Mouse (Mus musculus): ENCODE results near the gene Pdpn. TPM values are rescaled to one million over a fixed set of nuclear protein-coding genes. Genes with fewer than 3 reads are reported as not detected.

The Pdpn gene
- polyA plus RNA-seq, 1 experiment from 2014 or later: 54.8 TPM

DNA sequence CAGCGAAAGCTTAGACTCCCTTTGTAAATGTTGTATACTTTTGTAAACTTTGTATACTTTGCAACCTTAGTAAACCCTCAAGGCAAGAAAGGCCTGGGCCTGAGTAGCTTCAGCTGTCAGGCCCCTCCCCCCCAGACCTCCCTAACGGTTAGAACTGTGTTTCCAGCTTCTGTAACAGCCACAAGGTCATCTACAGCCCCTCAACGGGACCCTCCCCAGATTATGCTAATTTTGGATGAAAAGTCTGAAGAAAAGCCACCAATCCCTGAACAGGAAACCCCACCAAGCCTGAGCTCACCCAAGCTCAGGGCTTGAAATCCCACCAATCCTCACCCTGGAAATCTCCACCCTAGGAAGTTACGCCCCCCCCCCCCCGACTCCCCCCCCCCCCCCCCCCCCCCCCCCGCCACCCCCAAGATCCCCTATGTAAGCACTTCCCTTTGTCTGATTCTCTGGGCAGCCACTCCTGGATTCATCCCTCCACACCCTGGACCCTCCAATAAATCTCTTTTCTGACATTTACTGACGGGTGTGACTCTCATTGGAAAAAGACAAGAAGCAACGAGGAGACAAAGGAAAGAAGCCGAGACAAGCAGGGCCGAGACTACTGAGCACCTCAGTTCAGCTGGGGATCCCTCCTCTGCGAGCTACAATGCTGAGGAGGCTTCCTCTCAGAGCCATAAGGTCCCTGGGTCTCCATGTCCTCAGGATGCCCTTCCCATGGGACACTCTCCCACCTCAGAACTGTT is 25.0 kb upstream of the Pdpn start:
- ATAC-seq (replicated peaks): no peak; the same call in 1 of the 2 replicates
- Histone ChIP-seq H3K4me2 (replicated peaks) (peak overlapping the region; percentile 49), H3K4me3 (no peak overlapping the region), H3K9ac (replicated peaks) (0 out of 2 replicates have a peak overlapping the region, but pooled peaks have one; percentile 29), H3K9me3 (no peaks in the 10 kb centered on the region), H3K27ac (replicated peaks) (no peak overlapping the region), H3K27me3 (no peaks in the 10 kb centered on the region), H3K4me1 (peaks cover 10% of the 10 kb centered on the region), H3K36me3 (no peaks in the 10 kb centered on the region)
- 22% methylated on average over 9 of the region's 11 CpGs for WGBS

DNA sequence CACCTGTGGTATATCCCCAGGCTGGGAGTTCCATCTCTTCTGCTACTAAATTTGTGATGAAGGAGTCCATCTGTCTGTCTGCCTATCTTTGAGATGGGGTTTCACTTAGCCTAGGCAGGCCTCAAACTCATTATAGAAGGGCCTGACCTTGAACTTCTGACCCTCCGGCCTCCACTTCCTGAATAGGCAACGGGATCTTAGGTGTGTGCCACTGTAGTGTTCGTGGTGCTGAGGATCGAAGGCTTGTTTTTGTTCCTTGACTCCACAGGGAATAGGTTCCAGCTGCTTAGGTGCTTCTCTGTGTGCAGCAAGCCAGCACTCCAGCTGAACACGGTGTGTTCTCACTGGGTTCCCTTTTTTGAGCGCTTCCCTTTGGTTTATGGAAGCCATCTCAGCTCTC is 13.9 kb upstream of the Pdpn start:
- H3K36me3 ChIP-seq: no peaks in the 10 kb centered on the region
- no peak for ATAC-seq (replicated peaks)
- no peak overlapping the region for H3K4me3 ChIP-seq
- no peaks in the 10 kb centered on the region for H3K27me3 ChIP-seq
- H3K4me1 ChIP-seq: no peaks in the 10 kb centered on the region
- no peak overlapping the region for H3K9ac ChIP-seq (replicated peaks)
- no peak overlapping the region for H3K27ac ChIP-seq (replicated peaks)
- no peaks in the 10 kb centered on the region for H3K9me3 ChIP-seq
- WGBS: 86% methylated on average over 6 of the region's 6 CpGs
- H3K4me2 ChIP-seq (replicated peaks): no peak overlapping the region

DNA sequence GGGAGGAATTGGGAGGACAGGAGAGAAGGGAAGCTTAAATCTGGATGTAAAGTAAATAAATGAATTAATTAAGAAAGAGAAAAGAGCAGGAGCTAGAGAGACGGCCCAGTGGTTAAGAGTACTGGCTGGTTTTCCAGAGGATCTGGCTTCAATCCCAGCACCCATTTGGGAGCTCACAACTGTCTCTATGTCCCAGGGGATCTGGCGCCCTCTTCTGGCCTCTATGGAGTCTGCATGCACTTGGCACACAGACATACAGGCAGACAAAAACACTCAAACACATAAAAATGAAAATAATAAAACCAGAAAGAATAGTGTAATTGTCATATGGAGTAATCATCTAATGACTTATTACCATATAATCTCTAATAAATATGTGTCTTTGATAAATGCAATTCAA is 12.0 kb upstream of the Pdpn start:
- no peak for ATAC-seq (replicated peaks)
- no peaks in the 10 kb centered on the region for H3K4me1 ChIP-seq
- WGBS: 32% methylated on average over 2 of the region's 2 CpGs
- H3K9ac ChIP-seq (replicated peaks): no peak overlapping the region
- no peak overlapping the region for H3K4me2 ChIP-seq (replicated peaks)
- H3K4me3 ChIP-seq: no peak overlapping the region
- no peak overlapping the region for H3K27ac ChIP-seq (replicated peaks)
- no peaks in the 10 kb centered on the region for H3K27me3 ChIP-seq
- H3K9me3 ChIP-seq: no peaks in the 10 kb centered on the region
- H3K36me3 ChIP-seq: no peaks in the 10 kb centered on the region

DNA sequence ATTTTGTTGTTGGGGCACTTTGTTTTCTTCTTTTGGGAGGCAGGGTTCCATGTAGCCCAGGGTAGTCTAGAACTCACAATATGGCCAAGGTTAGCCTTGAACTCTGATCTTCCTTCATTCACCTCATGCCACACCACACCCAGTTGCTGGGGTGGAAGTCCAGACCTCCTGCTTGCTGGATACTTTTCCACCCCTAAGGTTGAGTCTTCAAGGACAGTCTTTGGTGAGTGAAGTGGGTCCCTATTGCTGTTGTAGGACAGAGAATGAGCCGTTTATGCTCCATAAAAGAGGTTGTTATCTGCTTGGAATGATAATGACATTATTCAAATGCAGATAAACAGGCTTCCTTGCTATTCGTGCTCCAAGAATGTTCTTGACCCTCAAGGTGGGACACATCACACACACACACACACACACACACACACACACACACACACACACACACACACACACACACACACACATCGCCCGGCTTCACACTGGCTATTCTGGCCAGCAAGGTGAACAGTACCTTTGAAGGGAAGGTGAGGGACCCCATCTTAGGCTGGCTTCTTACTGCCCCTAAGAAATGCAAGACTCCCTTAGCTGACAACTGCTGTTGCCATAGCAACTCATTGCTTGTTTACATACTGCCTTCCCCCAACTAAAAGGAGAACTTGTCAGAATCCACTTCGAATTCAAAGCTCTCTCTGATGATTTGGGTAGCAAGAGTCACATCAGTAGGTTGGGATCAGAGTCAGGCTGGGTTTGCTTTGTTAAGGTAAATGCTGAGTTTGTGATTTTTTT is 6.8 kb upstream of the Pdpn start:
- ATAC-seq (replicated peaks): no peak

DNA sequence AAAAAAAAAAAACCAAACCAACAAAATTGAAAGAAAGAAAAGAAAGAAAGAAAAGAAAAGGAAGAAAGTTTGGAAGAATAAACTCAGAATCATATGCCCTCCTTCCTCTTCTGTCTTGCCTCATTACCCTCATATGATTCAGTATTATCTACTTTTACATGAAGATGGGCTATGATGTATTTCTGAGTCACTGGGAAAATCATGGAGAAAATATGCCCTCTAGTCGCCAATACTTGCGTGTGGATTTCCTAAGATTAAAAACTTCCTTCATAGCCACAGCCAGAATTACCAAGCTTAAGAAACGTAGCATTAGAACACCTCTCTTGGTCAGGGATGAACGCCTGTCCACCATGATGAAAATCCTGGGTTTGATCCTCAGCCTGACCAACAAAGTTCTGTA is 5.7 kb upstream of the Pdpn start:
- WGBS: 88% methylated on average over 4 of the region's 4 CpGs
- H3K27me3 ChIP-seq: no peaks in the 10 kb centered on the region
- no peak overlapping the region for H3K27ac ChIP-seq (replicated peaks)
- H3K36me3 ChIP-seq: no peaks in the 10 kb centered on the region
- no peaks in the 10 kb centered on the region for H3K9me3 ChIP-seq
- H3K9ac ChIP-seq (replicated peaks): no peak overlapping the region
- no peak overlapping the region for H3K4me3 ChIP-seq
- no peak for ATAC-seq (replicated peaks)
- no peaks in the 10 kb centered on the region for H3K4me1 ChIP-seq
- no peak overlapping the region for H3K4me2 ChIP-seq (replicated peaks)

More for the DNA sequence above, 6.8 kb upstream of the Pdpn start:
- Histone ChIP-seq H3K27ac (replicated peaks) (no peak overlapping the region), H3K4me2 (replicated peaks) (no peak overlapping the region), H3K9ac (replicated peaks) (no peak overlapping the region), H3K9me3 (no peaks in the 10 kb centered on the region), H3K4me3 (no peak overlapping the region), H3K27me3 (no peaks in the 10 kb centered on the region), H3K4me1 (no peaks in the 10 kb centered on the region), H3K36me3 (no peaks in the 10 kb centered on the region)
- WGBS: 53% methylated on average over 5 of the region's 5 CpGs

DNA sequence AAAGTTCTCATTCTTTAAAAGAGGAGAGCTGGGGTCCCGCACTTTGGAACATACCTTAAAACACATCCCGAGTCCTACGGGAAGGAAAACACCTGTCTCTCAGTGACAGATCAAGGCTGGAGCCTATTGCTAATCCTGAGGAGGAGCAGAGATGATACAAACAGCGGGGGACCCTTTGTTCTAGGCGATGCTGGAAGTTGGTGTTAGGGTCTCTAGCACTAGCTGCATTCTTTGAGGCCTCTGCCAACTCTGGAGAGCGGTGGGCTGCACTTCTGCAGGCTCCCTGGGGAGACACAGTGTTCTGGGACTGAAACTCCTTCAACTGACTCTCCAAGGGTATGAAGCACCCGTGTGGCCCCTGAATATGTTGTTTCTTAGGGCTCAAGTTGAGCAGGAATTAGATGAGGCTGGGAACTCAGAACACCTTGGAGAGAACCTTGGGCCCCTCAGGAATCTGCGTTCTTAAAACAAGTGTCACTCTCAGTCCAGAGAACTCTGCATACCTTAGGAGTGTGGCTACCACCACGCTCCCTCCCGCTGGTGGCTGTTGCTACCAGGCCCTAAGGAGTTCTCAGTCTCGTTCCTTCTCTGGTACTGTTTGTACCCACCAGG is 3.0 kb upstream of the Pdpn start:
- H3K4me3 ChIP-seq: no peak overlapping the region
- no peaks in the 10 kb centered on the region for H3K27me3 ChIP-seq
- no peak overlapping the region for H3K9ac ChIP-seq (replicated peaks)
- WGBS: 51% methylated on average over 11 of the region's 11 CpGs
- no peaks in the 10 kb centered on the region for H3K9me3 ChIP-seq
- H3K4me2 ChIP-seq (replicated peaks): no peak overlapping the region
- no peak for ATAC-seq (replicated peaks)
- H3K4me1 ChIP-seq: peaks cover 21% of the 10 kb centered on the region
- H3K36me3 ChIP-seq: no peaks in the 10 kb centered on the region
- no peak overlapping the region for H3K27ac ChIP-seq (replicated peaks)

DNA sequence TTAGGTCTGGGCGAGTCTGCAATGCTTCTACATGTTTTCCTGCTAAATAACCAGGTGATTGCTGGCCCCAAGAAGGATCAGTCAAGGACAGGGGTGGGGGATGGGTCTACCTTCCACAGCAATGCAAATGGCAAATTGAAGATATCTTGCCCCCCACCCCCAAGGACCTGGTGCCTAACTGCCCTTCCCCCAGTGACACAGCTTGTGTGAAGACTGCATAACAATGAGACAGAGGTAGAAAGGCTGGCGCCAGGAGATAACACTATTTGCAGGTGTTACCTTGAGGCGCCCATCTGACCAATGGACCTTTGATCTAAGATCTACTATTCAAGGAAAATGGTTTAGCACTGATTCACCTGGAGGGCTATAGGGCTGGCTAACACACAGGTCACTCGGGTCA is 2.5 kb upstream of the Pdpn start:
- WGBS: 51% methylated on average over 4 of the region's 4 CpGs
- Histone ChIP-seq H3K36me3 (no peaks in the 10 kb centered on the region), H3K4me1 (peaks cover 26% of the 10 kb centered on the region)

DNA sequence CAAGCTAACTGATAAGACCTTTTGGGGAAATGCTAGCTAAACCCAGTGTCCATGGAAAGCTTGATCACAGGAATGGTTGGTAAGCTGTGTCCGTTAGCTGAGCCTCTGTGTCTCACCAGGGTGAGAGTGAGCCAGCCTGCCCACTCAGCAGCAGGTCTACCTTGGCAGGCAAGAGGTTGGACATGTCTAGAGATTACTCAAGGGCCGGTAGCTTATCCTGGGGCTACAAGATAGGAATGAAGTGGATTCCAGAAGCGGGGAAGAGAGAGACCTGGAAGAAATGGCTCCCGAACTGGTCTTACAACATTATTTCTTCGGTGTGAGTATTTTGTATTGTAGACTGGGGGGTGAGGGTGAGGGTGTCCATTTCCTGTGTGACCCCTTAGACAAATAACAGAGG is 1.7 kb upstream of the Pdpn start:
- Histone ChIP-seq H3K4me3 (no peak overlapping the region), H3K4me1 (peaks cover 32% of the 10 kb centered on the region), H3K27me3 (no peaks in the 10 kb centered on the region), H3K4me2 (replicated peaks) (no peak overlapping the region), H3K9ac (replicated peaks) (no peak overlapping the region), H3K9me3 (no peaks in the 10 kb centered on the region), H3K36me3 (no peaks in the 10 kb centered on the region), H3K27ac (replicated peaks) (no peak overlapping the region)
- WGBS: 71% methylated on average over 5 of the region's 5 CpGs
- no peak for ATAC-seq (replicated peaks)

More for the DNA sequence above, 2.5 kb upstream of the Pdpn start:
- no peak overlapping the region for H3K27ac ChIP-seq (replicated peaks)
- ATAC-seq (replicated peaks): no peak
- H3K9me3 ChIP-seq: no peaks in the 10 kb centered on the region
- no peak overlapping the region for H3K4me3 ChIP-seq
- H3K9ac ChIP-seq (replicated peaks): no peak overlapping the region
- no peak overlapping the region for H3K4me2 ChIP-seq (replicated peaks)
- no peaks in the 10 kb centered on the region for H3K27me3 ChIP-seq

DNA sequence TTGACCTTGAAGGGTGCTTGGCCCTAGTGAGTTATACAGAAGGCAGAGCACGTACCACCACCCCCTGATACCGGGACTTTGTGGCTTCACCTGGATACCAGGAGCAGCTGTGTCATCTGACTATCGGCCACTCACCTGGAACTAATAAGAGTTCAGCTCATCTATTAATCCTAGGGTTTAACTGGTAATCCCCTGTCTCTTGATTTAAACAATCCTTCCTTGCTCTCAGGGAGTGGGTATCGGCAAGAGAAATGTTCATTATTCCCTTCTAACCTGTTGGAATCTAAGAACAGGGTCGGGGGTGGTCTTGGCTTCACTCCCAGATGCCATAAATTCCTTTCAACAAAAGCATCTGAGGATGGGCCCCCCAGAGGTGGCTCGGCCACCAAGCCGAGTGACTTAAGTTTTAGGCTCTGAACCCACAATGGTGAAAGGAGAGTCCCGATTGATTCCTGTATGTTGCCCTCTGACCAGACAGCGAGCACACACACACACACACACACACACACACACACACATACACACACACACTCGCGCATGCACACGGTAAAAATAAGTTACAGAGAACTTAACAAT is 837 bp upstream of the Pdpn start:
- H3K27me3 ChIP-seq: no peaks in the 10 kb centered on the region
- 10% methylated on average over 12 of the region's 12 CpGs for WGBS
- H3K4me1 ChIP-seq: peaks cover 35% of the 10 kb centered on the region
- H3K4me2 ChIP-seq (replicated peaks): peak overlapping the region; percentile 56
- H3K4me3 ChIP-seq: peak overlapping the region; percentile 40; the same call in 1 of the 2 replicates
- ATAC-seq (replicated peaks): no peak
- 0 out of 2 replicates have a peak overlapping the region, but pooled peaks have one; percentile 3 for H3K9ac ChIP-seq (replicated peaks)
- no peaks in the 10 kb centered on the region for H3K9me3 ChIP-seq
- H3K27ac ChIP-seq (replicated peaks): no peak overlapping the region
- H3K36me3 ChIP-seq: no peaks in the 10 kb centered on the region

DNA sequence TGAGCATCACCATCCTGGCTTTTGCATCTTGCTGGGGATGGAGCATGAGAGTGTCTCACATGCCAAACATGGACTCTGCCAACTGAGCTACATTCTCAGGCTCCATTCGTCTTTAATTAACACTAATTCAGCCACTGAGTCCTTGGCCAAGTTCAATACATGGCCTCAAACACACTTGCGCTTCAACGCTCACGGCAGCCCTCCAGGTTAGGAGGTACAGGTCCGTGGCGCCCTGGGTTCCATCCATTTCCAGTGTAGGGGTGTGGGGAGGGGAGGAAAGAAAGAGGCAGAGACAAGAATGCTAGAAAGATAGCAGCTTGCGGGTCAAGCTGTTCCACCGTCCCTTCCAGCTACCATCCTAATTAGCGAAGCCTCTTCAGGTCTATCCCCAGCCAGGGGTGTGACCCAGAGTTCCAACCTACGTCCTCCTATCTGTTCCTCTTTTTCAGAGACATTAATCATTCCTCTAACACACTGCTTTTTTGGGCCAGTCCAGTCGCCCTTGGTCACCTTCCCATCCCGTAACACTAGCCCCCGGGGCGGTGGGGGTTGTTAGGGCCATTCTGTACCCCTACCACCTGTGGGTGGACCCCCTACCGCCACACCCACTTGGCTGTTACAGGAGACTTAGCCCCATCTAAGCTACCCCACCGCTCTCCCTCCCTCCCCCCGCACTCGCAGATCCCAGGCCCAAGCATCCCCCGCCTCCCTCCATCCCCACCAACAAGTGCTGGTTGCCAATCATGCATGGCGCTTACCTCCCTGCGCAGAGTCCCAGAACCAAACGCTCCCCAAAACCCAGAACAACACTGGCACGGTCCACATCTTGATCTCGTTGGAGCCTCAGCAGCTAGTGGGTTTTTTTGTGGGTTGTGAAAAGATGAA is 691 bp downstream of the Pdpn start:
- Histone ChIP-seq H3K27me3 (no peaks in the 10 kb centered on the region), H3K36me3 (no peaks in the 10 kb centered on the region), H3K4me3 (peak overlapping the region; percentile 40), H3K9me3 (no peaks in the 10 kb centered on the region), H3K4me2 (replicated peaks) (peak overlapping the region; percentile 56), H3K27ac (replicated peaks) (peak overlapping the region; percentile 44), H3K4me1 (peaks cover 42% of the 10 kb centered on the region), H3K9ac (replicated peaks) (peak overlapping the region; percentile 36)
- WGBS: 1% methylated on average over 24 of the region's 24 CpGs
- peak; percentile 44; the same call in 1 of the 2 replicates for ATAC-seq (replicated peaks)

DNA sequence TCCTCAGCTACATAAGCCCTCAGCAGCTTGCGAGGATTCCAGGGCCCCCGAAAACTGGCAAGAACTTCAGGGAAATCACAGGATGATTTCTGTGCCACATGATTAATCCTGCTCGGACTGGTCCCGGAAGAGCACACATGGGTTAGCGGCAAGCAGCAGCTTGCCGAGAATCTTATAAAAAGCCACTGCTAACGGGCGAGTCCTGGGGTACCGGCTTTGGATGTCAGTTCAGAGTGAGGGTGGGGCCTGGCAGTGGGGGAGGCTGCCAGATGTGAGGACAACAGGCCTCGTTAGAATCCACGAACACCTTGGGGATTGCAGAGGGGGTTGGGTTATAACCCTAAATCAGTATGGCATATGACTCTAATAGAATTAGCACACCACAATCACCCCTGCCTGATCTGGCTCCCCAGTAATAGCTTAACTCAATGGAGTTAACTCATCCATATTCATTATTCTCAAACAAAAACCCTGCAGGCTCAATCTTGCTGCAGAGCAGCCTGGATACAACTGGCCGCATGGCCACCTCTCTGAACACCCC is 2.3 kb downstream of the Pdpn start:
- H3K27me3 ChIP-seq: no peaks in the 10 kb centered on the region
- H3K9me3 ChIP-seq: no peaks in the 10 kb centered on the region
- H3K4me3 ChIP-seq: peak overlapping the region; percentile 31
- peak overlapping the region; percentile 56 for H3K4me2 ChIP-seq (replicated peaks)
- peak overlapping the region; percentile 74 for H3K27ac ChIP-seq (replicated peaks)
- 0 out of 2 replicates have a peak overlapping the region, but pooled peaks have one; percentile 20 for H3K9ac ChIP-seq (replicated peaks)
- H3K4me1 ChIP-seq: peaks cover 42% of the 10 kb centered on the region
- WGBS: 1% methylated on average over 12 of the region's 12 CpGs
- H3K36me3 ChIP-seq: no peaks in the 10 kb centered on the region
- peak; percentile 74 for ATAC-seq (replicated peaks)
